Mouse (Mus musculus): Measurements from ENCODE around the gene Acsbg1.

DNA sequence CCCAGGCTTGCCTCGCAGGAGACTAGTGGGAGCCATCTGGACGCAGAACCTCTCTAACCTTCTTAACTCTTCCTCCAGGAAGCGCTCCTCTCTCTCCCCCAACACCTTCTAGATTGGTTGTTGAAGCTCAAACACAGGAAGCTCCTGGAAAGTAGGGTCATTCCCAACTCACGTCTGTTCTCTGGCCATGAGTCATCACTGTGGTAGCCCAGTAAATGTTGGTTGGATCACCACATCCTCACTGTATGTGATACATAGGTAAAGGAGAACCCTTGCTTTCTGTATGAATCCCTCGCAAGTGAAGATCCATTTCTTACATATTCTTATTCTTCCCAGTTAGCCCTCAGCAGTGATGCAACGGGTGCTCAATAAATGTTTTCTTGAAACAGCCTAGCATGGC, 16.1 kb downstream of the Acsbg1 start:
- TF ChIP-seq CTCF (IDR thresholded peaks at IDR 0.05; ENCODE audit: control insufficient read depth, insufficient read depth, low read length), result no peak
- TF ChIP-seq POLR2A (IDR thresholded peaks at IDR 0.05; ENCODE audit: borderline replicate concordance, control insufficient read depth, low read depth, low read length), result no peak
